Mouse (Mus musculus): ENCODE measurements around the gene Tmem98.
A peak's percentile ranks its signal among the peaks of the same experiment; 100 is the strongest.

Gene Tmem98

GRCm38 (mm10) chr11:80809993-80810821, at the start of gene Tmem98:
TSS of gene Tmem98 (plus strand) at chr11:80810175.
- DNase-seq, result peak; percentile 6 to 11

GRCm38 (mm10) chr11:80761285-80761974, 48.5 kb upstream of the Tmem98 start:
- no peak for DNase-seq

DNA sequence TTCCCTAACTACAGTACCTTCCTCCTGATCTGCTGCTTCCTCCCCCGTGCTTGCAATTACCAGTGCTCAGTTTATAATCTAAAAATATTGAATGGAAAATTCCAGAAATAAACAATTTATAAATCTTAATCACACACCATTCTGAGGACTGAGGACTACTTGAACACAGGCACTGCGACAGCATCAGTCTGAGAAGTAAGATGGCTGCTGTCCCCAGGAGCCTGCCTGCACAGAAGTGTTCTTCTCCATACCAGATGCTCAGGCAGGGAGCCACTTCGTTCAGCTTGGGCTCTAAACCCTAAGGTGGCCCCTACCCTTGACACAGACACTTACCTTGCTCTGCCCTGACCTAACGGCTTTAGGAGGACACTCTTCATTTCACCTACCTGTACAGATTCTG, 47.9 kb upstream of the Tmem98 start:
- no peak for DNase-seq

GRCm38 (mm10) chr11:80766068-80766467, 43.9 kb upstream of the Tmem98 start:
- no peak for DNase-seq

DNA sequence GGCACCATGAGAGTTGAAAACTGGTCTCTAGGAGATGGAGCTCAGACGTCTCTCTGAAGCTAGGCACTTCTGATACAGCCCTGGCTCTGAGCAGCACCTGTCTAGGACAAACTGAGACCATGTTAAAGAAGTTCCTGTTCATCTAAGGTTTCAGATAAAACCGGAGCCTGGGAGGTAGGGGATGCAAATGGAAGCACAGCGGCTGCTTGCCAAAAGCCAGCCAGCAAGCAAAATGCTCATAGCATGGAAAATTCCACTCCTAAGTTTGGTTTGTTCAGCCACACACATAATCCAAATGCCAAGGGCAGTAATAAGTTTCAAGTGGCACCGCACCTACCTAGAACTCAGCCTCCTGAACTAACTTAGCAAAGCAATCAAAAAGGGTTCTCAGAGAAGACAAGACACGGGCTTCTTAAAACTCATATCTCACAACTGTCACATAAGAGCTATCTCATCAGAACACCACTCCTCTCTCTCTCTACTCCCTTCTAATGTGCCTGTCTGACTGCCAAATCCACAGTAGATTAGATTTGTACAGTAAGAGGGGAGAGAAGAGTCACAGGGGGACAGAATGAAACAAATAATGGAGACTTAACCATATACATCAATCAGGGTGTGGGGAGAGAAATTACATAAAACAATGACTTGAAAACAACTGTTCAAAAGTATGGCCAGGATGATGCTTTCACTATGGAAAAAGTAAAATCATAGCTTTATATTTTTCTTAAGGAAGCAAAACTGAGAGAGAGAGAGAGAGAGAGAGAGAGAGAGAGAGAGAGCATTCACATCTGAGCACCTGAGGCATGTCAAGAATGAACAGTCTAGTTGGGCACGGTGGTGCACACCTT, 43.3 kb upstream of the Tmem98 start:
- no peak for DNase-seq

DNA sequence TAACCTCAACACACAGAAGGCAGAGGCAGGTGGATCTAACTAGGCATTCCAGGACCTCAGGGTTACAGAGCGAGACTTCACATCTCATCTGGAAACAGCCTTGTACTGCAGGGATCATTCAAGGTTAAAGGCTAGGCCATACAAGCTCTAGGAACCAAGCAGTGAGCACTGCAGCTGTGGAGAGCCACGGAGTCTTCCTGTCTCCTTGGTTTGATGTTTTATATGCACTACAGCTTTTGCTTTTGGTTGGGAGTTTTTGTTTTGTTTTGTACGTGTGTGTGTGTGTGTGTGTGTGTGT, 42.7 kb upstream of the Tmem98 start:
- DNase-seq, result no peak

DNA sequence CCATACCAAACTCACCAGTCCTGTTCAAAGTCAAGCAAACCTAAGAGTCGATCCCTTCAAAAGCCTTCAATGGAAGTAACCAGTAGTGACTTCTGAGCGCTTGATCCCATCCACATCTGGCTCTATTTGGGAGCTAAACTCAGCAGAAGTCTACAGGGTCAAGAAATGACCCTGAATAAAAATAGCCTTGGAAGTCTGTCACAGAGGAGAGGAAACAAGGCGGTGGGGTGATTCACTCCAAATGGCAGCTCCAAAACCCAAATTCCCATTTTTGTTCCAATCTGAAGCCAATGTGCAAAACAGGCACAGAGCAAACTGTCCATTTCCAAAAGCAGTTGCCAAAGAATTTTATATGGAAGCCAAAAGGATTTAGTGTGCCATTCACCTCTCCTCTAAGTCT, 38.8 kb upstream of the Tmem98 start:
- DNase-seq, result no peak

DNA sequence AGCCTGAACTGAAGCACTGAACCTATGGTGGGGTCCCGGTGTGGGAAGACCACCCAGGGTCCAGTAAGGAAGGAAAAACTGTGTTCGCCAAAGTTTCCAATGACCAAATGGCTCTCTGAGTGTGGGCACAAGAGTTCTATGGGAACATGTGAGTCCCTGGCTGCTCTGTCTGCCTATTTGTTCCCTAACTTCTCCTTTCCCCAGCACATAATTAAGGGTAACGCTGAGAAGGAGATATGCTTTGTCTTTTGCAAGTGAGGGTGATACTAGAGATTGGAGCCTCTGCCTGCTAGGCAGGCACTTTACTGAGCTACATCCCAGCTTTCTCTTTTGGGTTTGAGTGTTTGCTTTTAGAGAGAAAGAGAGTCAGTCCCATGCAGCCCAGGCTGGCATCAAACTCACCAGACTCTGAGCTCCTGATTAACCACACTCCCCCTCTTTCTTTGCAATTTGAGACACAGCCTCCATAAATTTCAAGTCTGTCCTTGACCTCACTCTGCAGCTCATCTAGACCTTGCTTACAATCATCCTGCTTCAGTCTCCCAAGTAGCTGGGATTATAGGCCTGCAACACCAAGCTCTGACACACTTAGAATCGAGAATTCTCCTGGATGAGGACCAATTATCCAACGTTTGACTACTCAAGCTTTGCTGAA, 38.3 kb upstream of the Tmem98 start:
- no peak for DNase-seq

GRCm38 (mm10) chr11:80772595-80773210, 37.3 kb upstream of the Tmem98 start:
- DNase-seq, result no peak

DNA sequence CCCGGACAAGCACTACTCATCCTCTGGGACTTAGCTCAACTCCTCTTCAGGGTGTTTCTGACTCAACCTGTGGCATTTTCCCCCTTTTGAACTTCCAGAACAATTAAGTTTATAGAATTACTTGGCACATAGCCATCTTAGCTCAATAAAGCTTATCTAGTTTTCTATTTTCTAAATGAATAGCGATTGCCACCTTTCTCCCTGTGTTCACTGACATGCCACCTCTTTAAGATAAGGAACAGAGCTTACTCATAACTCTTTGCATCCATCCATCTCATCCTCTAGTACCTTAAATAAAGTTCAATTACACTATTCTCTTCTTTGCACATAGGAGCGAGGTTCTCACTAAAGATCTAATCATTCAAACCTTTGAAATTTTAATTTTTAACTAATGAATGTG, 34.4 kb upstream of the Tmem98 start:
- no peak for DNase-seq

DNA sequence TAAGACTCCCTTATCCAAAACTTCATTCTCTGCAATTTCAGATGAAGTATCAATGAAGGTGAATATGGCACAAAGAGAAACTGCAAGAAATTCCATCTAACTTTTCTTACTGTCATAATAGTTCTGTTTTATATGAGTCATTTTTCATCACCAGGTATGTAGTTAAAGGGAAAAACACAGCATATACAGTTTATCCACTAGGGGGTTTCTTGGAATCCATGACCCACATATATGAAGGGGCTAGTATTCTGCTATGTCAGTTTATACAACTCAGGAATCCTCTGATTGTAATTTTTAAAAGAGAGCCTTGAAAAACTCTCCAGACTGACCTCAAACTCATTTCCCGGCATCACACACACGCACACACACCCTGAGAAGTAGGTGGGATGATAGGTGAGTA, 32.3 kb upstream of the Tmem98 start:
- DNase-seq, result no peak

- DNase-seq, result no peak
Measured at GRCm38 (mm10) chr11:80778157-80778556, 31.8 kb upstream of the Tmem98 start.

DNA sequence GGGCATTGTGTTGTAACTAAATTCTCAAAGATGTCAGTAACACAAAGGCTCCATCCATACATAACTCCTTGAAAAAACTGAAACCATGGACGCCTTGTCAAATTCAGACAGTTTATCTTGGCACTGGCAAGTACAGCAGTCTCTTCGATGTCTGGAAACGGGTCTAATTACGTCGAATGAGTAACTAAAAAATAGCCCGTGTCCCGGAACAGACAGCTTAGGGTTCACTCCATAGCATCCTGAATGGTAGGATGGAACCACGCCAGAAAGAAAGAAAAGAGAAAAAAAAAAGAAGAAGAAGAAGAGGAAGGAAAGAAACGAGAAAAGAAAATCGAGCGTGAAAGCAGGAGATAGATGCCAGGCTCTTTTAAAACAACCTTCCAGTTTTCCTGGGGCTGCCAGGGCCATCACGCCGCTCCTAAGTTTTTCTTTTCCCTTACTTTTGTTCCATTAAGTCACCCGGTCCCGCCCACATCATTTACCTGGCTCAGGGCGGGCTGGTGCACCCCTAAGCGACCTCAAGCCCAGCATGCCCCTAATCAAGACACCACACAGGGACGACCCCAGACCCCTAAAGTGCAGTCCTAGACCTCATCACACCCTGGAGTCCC, 31.0 kb upstream of the Tmem98 start:
- DNase-seq, result no peak

- peak; percentile 88 to 97 for DNase-seq
Measured at GRCm38 (mm10) chr11:80779527-80780344, 30.2 kb upstream of the Tmem98 start, which contains the start of gene Myo1d. TSS of gene Myo1d (minus strand) at chr11:80780025.

DNA sequence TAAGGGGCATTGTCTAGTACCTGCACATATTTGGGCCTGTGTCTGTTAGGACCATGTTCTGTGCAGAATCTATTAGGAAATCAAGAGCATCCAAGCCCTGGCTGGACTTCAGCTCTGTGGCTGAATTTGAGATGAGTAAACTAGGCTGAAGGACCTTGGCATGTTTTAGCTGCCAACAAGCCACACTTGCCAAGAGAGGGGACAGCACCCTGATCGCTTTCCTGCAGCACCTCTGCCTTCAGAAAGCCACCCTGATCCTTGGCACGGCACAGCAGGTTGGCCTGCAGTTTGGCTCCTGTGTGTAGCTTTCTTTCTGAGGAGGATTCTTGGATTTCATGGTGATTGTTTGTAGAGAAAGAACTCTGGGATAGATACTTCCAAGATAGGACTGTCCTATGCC, 28.4 kb upstream of the Tmem98 start:
- no peak for DNase-seq

GRCm38 (mm10) chr11:80783460-80783859, 26.5 kb upstream of the Tmem98 start:
- no peak for DNase-seq

DNA sequence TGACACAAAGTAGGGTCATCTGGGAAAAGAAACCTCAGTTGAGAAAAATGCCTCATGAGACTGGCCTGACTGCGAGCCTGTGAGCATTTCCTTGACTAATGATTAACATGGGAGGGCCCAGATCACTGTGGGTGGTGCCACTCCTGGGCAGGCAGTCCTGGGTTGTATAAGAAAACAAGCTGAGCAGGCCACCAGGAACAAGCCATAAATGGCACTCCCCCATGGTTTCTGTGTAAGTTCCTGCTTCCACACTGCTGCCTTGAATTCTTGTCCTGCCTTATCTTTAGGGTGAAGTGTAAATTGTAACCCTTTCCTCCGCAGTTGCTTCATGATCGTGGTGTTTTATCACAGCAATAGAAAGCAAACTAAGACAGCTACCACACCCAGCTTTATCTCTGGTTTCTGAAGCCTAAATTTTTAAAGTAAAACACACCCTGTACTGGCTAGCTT, 25.7 kb upstream of the Tmem98 start:
- no peak for DNase-seq

DNA sequence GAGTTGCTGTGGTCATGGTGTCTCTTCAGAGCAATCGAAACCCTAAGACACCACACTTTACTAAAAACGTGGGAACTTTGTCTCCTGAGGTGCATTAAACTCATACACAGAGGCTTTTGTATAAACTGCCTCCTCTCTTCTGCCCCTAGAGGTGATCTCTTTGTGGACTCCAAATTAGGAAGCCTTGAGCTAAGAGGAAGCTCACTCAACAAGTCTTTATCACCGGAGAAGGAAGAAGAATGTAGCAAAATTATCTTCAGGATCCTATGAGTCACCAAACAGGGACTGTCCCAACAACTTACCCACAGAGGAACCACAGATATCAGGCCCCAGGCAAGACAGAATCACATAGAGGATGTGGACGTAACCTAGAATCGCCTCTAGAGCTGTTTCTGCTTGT, 24.3 kb upstream of the Tmem98 start:
- no peak for DNase-seq

GRCm38 (mm10) chr11:80789647-80790240, 20.2 kb upstream of the Tmem98 start:
- DNase-seq, result no peak

DNA sequence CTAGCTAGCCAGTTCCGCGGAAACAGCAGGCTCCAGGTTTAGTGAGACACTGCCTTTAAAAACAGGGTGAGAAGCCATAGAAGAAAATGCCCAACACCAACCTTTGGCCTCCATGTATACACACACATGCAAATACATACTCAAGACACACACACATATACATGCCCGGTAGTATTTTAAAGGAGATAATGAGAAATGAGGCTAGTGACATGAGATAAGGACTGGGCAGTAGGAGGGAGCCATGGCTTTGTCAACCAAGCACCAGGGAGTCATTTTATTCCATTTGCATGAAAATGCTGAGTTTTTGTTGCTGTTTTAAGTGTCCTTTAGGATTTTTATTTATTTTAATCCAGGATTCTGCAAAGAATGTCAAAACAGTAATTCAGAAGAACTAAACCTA, 19.6 kb upstream of the Tmem98 start:
- DNase-seq, result no peak
